Mouse (Mus musculus) E14TG2a.4 (cell line): ENCODE results near the gene Mettl8.

Source experiments
- CTCF ChIP-seq: conservative IDR thresholded peaks from 2 replicates; pipeline ENCODE4 v1.5.1; 2014; ENCODE audit warnings: low read length
- NANOG ChIP-seq: IDR thresholded peaks from 2 replicates; pipeline ENCODE4 v1.6.1; 2014; ENCODE audit warnings: borderline replicate concordance, low read length, mixed read lengths

DNA sequence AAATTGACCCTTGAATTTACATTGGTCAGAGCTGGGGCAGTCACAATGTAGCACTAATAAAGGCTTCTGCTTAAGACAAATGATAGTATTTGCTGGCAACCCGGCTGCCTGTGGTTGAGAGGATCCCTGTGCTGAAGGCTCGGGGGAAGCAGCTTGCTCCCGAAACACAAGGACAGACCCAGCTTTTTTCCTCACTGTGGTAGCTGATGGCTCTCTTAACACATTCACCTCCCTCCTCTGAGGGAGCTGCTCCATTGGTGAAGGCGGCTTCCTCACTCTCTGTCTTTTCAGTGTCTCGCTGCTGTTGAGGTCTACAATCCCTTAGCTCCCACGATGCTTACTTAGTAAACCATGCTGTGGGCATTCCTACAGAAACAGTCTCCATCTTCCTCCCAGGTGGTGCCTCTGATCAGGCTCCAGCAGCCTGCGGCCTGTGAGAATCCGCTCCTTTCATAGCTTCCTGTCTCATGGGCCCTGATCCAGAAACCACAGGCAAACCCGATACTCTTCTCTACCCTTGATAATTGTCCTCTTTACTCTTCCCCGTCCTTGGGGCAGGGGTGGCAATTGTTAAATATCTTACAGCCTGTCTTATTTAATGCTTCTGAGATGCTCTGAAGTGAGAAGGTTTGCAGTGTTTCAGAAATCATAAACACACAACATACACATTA is 47.4 kb upstream of the Mettl8 start:
- TF ChIP-seq CTCF (no peak), NANOG (no peak)
